In the genomic region with DNA sequence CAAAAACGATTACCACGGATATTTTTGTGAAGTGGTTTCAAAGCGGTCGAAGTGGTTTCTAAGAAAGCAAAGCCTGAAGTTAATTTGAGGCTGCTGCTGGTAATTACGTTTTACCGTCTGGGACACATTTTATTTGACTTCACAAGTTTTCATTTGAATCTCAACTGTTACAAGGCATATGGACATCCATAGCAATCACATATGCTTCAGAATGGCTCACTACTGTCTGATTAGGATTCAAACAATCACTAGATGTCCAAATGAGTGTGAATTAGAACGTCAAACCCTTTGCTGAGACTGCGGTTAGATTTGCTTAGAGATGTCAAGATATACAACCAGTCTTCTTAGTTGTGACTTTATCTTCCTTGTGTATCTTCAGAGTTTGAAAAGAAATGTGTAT, we compare ENCODE assay signal across 22 mouse cellular contexts.
"Had no signal": no experiment of that assay in that cellular context is flagged by ENCODE, and none has a peak within 500 bp of the region (broad histone marks: within the 10 kb centered on the region; RNA-seq: fewer than 3 reads in every experiment).

No protein-coding gene starts in this region.

- H3K9me3 ChIP-seq: limb, embryonic 10.5 days; limb, embryonic 13.5 days; liver, embryonic 12.5 days; liver, embryonic 15.5 days; lung, embryonic 15.5 days; neural tube, embryonic 12.5 days; neural tube, embryonic 15.5 days had no signal

- H3K9ac ChIP-seq: limb, embryonic 13.5 days; liver, embryonic 12.5 days; liver, embryonic 15.5 days; lung, embryonic 15.5 days; neural tube, embryonic 12.5 days; neural tube, embryonic 15.5 days had no signal

- ATAC-seq: liver, embryonic 12.5 days had no signal

- DNase-seq: kidney, postnatal 25 days; layer of hippocampus, adult 9-11 months; liver; lung, adult 18-20 months; lung, postnatal 10 days; lung, postnatal 36 days; midbrain, embryonic 14.5 days; right cerebral cortex, adult 18-20 months; right cerebral cortex, postnatal 14 days; right cerebral cortex, postnatal 4 days; thymus, postnatal 25 days had no signal

- H3K4me2 ChIP-seq: limb, embryonic 13.5 days; liver, embryonic 12.5 days; liver, embryonic 15.5 days; lung, embryonic 15.5 days; midbrain, embryonic 11.5 days; neural tube, embryonic 12.5 days; neural tube, embryonic 15.5 days had no signal

- H3K36me3 ChIP-seq: limb, embryonic 10.5 days; limb, embryonic 13.5 days; liver, embryonic 12.5 days; liver, embryonic 15.5 days; lung, embryonic 15.5 days; neural tube, embryonic 12.5 days; neural tube, embryonic 15.5 days had no signal

- H3K4me3 ChIP-seq: layer of hippocampus, adult 2 months; limb, embryonic 10.5 days; limb, embryonic 13.5 days; liver, embryonic 12.5 days; liver, embryonic 15.5 days; lung, embryonic 15.5 days; neural tube, embryonic 12.5 days; neural tube, embryonic 15.5 days had no signal

- H3K27me3 ChIP-seq: limb, embryonic 13.5 days; liver, embryonic 12.5 days; liver, embryonic 15.5 days; lung, embryonic 15.5 days; neural tube, embryonic 12.5 days; neural tube, embryonic 15.5 days had no signal

- H3K4me1 ChIP-seq: limb, embryonic 10.5 days; limb, embryonic 13.5 days; liver, embryonic 12.5 days; liver, embryonic 15.5 days; lung, embryonic 15.5 days; neural tube, embryonic 12.5 days; neural tube, embryonic 15.5 days had no signal

- H3K27ac ChIP-seq: kidney, postnatal 0 days; layer of hippocampus, adult 2 months; limb, embryonic 10.5 days; limb, embryonic 13.5 days; liver, embryonic 12.5 days; liver, embryonic 15.5 days; lung, embryonic 15.5 days; neural tube, embryonic 12.5 days; neural tube, embryonic 15.5 days; stomach, postnatal 0 days had no signal
